Mouse (Mus musculus) mature B cell (primary cell): ENCODE data around the gene Gm20696.

Experiments
- in situ Hi-C: fragments of 300-500 bp; cut with MboI; formaldehyde crosslinking; loops from 2 replicates; pipeline ENCODE4 v1.14.3; 2019

Gm20696 gene

DNA sequence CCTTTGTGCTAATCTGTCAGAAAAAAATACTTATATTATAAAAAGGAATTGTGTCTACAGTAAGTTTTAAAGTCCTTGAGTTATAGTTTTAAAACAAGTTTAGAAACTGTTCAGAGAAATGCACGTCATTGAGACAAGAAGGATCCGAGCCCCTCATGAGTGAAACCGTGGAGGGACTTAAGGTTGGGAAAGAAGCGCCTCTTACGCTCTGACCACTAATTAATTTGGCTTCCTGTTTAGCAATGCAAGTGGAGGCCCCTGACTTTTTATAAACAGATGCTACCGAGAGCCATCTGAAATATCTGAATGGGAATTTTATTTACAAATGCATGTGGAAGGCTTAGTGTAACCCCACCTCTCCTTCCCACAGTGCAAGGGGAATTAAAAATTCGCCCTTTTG, 41.3 kb downstream of the Gm20696 start:
- in situ Hi-C loops: no loop called here

GRCm38 (mm10) chr6:99624542-99624941, 42.1 kb downstream of the Gm20696 start:
- in situ Hi-C loops: no loop called here

DNA sequence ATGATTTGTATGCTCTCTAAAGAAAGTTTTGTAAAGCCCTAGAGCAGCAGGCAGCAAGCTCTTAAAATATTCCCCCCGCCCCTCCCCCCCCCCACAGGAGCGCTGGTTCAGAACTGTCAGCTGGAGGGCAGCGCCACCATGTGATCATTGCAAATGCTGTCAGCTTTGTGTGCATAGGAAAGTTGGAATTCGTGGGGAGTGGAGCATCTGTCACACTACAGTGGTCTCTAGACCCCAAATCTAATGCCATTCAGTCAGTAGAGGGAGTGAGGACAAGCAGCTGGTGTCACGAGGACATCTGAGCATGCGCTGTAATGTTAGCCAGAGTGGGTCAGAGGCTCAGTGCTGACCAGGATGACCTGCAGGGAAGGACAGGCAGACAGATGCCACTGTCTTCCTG, 43.0 kb downstream of the Gm20696 start:
- in situ Hi-C loops: no loop called here

GRCm38 (mm10) chr6:99621167-99621566, 45.4 kb downstream of the Gm20696 start:
- in situ Hi-C loops: no loop called here

DNA sequence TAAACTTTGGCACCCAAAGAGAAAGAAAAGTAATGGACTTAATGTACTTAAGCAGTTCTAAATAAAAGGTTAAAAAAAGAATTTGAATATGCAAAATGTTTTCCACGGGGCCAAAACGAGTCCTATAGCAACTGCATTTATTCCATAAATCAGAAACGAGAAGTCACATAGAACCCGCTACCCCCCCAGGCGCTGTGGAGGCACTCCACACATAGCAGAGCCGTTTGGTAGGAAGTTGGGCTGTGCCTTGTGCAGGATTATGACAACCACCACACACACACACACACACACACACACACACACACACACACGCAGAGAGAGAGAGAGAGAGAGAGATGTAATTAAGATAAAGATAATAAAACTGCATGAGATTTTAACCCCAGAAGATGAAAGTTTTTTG, 46.1 kb downstream of the Gm20696 start:
- in situ Hi-C loops: no loop called here

DNA sequence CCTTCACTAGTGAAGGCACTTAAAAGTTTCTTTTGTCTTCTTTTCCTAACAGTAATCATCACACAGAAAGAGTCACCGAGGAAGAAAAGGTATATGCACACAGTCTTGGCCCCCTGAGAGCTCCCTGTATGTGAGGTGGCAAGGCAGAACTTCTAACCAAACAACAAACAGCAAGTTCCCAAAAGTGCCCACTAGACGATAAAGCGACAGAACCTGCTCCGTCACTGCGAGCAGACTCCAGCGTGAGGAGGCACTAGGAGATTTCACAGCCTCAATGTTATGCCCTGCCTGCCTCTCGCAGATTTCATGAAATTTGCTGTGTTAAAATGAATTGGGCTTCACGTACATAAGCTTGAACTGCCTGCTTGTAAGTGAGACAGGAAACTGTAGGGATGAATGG, 46.6 kb downstream of the Gm20696 start:
- in situ Hi-C loops: no loop called here

- in situ Hi-C loops: no loop called here
These were observed 47.1 kb downstream of the Gm20696 start for GRCm38 (mm10) chr6:99619466-99619865.

- in situ Hi-C loops: no loop called here
These were observed 48.7 kb downstream of the Gm20696 start for GRCm38 (mm10) chr6:99617867-99618266.

GRCm38 (mm10) chr6:99617415-99617814, 49.2 kb downstream of the Gm20696 start:
- in situ Hi-C loops: no loop called here

DNA sequence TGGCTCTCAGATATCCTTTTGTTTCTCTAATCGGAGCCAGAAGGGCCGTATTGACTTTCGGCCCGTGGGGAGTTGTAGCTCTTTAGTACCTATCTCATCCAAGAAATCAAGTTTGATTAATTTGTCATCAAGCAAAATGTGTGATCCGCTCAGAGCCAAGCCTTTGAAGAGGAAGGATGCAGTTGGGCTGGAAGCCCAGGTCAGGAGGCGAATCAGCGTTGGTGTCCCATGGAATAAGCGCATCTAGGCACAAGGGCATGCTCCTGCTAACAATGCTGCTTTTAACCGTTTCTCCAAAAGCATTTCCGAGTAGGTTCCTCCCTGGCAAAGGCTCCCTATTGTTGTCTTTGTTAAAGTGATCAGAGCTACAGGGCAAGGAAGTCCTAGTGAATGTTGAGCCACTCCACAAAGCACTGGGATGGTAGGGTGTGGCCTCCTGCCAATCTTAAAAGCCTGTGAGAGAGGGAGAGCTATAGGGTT, 51.3 kb downstream of the Gm20696 start:
- in situ Hi-C loops: no loop called here

- in situ Hi-C loops: no loop called here
These were observed 51.9 kb downstream of the Gm20696 start for GRCm38 (mm10) chr6:99614566-99615271.

DNA sequence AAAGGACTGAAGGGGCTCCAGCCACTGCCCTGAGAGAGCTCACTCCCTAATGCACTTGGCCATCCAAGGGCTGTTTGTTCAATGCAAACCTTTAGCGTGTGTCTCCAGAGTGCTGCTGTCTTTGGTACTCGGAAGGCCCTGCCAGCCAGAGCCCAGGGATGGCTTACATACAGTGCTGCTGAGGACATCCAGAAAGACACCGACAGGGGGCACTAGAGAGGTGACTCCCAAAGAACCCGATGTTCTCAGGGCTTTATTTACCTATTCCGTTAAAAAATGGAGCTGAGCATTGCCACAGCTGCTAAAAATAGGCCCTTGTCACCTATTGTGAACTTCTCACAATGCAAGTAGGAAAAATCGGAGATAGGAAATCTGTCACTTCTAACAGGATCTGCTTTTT, 54.7 kb downstream of the Gm20696 start:
- in situ Hi-C loops: no loop called here

- in situ Hi-C loops: no loop called here
These were observed 55.9 kb downstream of the Gm20696 start for GRCm38 (mm10) chr6:99610454-99611427.

DNA sequence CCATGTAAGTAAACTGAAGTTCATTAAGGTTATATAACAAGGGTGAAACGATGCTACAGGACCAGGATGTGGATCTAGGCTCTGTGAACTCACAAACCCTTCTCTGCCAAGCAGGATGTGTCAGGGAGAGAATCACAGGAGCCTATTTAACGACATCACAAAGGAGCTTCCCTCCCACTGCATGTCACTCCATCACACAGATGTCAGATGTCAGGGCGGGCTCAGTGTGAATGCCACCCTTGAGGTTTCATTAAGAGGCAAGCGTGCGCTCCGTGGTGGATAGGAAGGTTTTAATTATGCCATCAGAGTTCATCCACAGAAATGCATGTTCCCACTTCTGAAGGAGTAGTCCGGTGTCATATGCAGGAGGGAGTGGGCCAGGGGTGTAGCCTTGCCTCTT, 60.5 kb downstream of the Gm20696 start:
- in situ Hi-C loops: loop anchor here (10.0 kb wide), 1 partner anchor 1501 kb away; no protein-coding TSS in a partner anchor

- in situ Hi-C loops: loop anchor here (10.0 kb wide), 1 partner anchor 1500 kb away; no protein-coding TSS in a partner anchor
These were observed 61.8 kb downstream of the Gm20696 start for GRCm38 (mm10) chr6:99604758-99605157.

- in situ Hi-C loops: loop anchor here (10.0 kb wide), 1 partner anchor 1498 kb away; no protein-coding TSS in a partner anchor
These were observed 64.2 kb downstream of the Gm20696 start for GRCm38 (mm10) chr6:99602434-99602833.

DNA sequence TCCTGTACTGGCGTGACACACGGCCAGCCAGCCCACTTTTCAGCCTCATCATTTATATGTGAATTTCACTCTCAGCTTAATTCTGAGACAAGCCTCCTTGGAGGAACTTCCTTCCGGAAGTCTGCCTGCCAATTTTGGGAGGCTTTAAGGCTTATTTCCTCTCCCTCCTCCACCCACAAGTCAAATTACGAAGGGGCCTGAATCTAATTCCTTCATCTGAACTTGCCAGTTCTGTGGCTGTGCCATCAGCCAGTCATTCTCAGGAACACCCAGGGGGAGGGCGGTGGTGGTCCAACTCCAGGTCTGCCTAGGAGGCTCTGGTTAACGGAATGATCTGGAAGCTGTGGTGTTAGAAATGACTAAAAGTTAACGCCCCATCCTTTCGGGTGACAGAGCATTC, 65.7 kb downstream of the Gm20696 start:
- in situ Hi-C loops: loop anchor here (10.0 kb wide), 1 partner anchor 1496 kb away; no protein-coding TSS in a partner anchor

DNA sequence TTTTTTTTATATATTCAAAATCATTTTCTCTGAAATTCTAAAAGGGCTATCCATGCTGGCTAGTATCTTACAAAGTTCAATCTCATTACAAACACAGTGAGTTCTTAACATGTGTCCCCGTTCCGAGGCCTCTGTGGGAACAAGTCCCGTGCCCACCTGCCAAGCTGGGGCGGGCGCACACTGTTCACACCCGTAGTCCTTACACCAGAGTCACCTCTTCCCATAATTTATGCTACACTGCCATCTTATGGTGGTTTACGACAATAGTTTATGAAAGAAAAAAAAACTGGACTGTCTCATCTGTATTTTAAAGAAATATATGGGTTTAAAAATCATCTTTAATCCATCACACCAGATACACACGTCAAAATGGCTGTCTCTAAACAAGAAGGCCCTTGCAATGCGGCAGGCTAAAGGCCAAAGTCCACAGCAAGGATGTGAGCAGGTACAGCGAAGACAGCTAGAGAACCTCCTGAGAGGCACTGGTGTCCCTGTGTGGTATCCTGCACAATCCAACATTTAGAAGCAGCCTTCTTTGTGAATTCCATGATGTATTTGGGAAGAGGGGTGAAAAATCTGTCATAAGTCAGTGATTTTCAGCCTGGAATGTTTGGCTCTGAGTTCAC, 66.3 kb downstream of the Gm20696 start:
- in situ Hi-C loops: loop anchor here (10.0 kb wide), 1 partner anchor 1495 kb away; no protein-coding TSS in a partner anchor

DNA sequence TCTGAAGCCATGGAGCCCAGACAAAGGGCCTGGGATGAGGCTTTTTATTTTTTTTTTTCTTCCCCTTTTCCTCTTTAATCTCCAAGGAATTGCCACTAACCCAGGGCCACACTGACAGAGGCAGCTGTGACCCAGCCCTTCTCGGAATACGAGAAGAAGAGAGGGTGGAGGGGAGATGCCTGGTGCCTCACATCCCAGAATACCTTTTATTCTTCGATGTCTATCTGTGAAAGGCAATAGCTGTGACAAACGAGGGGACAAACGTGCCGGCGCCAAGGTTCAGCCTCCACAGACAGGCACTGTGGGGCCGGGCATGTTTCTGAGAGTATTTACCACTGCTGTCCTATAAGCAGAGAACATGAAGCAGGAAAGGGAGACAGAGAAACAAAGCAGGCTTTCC, 66.9 kb downstream of the Gm20696 start:
- in situ Hi-C loops: loop anchor here (10.0 kb wide), 1 partner anchor 1495 kb away; no protein-coding TSS in a partner anchor

GRCm38 (mm10) chr6:99599229-99599628, 67.4 kb downstream of the Gm20696 start:
- in situ Hi-C loops: no loop called here

- in situ Hi-C loops: no loop called here
These were observed 89.6 kb downstream of the Gm20696 start for GRCm38 (mm10) chr6:99577040-99577439.

- in situ Hi-C loops: no loop called here
These were observed 91.0 kb downstream of the Gm20696 start for GRCm38 (mm10) chr6:99575633-99576032.
